Mouse (Mus musculus): ENCODE data around the gene Gm49630. TPM values are rescaled to one million over a fixed set of nuclear protein-coding genes. Genes with fewer than 3 reads are reported as not detected.

Gene Gm49630
- total RNA-seq (2023; ENCODE audit: inconsistent age) = not detected in 4 replicates

DNA sequence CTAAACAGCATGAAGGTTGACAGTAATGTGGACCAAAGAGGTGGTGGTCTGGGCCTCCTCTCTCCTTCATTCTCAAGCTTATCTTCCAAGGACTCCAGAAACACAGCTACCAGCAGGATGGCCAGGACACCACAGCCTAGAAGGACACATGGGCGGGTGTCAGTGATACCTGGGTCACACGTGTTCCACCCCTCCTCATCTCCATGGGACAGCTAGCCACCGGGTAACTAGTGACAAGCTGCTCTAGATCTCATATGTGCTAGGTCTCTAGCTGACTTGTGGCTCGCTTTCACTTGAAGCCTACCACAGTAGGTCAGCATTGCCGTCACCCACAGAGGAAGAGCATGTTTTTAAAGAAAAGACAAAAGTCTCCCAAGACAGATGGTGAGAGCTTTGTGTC is at the start of gene Gm49630:
Gene Gm49630 (minus strand): TSS at position 101 of the 400 bp plus-strand sequence.

GRCm38 (mm10) chr17:7385364-7385763 is 13.6 kb upstream of the Gm49630 start, which contains the start of gene Unc93a2:
TSS of gene Unc93a2 (minus strand) at chr17:7385464.

GRCm38 (mm10) chr17:7352596-7352995 is 19.2 kb downstream of the Gm49630 start, which contains the start of gene Ttll2:
TSS of gene Ttll2 (minus strand) at chr17:7352696.

GRCm38 (mm10) chr17:7324346-7324745 is 47.4 kb downstream of the Gm49630 start, which contains the start of gene Tcp10a:
TSS of gene Tcp10a (plus strand) at chr17:7324646.

Other genes with a start within 250 kb of the Gm49630 start
- gene Rps6ka2, start 201.9 kb downstream of the Gm49630 start, total RNA-seq (2023; ENCODE audit: inconsistent age) = 2.2 to 3.1 TPM (median 2.6 TPM) in 4 replicates
- gene Tcp10a, start 47.3 kb downstream of the Gm49630 start, total RNA-seq (2023; ENCODE audit: inconsistent age) = not detected in 4 replicates
- gene Ttll2, start 19.3 kb downstream of the Gm49630 start, total RNA-seq (2023; ENCODE audit: inconsistent age) = not detected in 4 replicates
- gene Unc93a2, start 13.5 kb upstream of the Gm49630 start, total RNA-seq (2023; ENCODE audit: inconsistent age) = 0.33 to 0.45 TPM (median 0.35 TPM) in 3 of 4 replicates, not detected in the other

Data from B cell, adult (primary cell).